Mouse (Mus musculus): ENCODE measurements at regions not wholly inside any gene's neighbourhood (a gene's known extent, or its start where the extent isn't known, plus 50 kb on each side); places are given as distances from the start of the nearest gene placed in this dataset.
A peak's percentile ranks its signal among the peaks of the same experiment; 100 is the strongest.
"Not testable (repeated sequence)": the region's sequence is repeated elsewhere in the genome, so short reads cannot be mapped to it uniquely, and the experiment has no call there.

- DNase-seq (ENCODE audit: low spot score in 2 of 2), result no peak
Measured at GRCm38 (mm10) chr11:22573166-22573565, 61.3 kb downstream of the Tmem17 start.

DNA sequence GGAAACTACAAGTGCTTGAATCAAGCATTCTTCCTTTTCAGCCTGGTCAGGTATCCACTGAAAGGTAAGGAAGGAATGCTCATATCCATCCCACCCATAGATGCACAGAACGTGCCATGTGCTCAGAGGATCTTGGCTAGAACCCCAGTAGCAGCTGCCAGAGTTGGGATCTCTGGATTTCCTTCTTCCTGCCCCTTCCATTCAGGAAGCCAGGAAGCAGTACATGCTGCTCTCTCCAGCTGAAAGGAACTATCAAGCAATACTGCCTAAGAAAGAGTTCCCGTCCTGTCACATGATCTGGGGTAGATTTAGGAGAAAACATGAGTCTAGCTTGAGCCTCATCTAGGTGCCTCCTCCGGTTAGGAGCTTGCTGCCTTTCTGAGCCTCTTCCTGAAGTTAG is 61.9 kb downstream of the Tmem17 start:
- no peak for DNase-seq (ENCODE audit: low spot score in 2 of 2)

DNA sequence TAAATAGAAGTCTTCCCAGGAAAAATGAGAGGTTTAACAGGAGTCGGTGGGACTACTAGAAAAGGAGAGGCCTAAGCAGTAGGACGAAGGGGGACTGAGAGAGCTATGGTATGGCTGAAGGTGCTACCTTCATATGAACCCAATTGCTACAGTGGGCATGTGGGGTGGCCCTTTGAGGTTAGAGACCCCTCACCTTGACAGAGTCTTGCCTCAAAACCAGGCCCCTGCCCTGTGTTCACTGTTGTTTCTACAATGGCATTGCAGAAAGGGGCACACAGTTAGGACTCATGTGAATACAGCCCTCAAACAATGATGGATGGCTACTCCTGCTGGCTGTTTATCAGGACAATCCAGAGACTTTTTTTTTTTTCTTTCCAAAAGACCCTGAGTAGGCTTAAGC is 62.6 kb downstream of the Tmem17 start:
- no peak for DNase-seq (ENCODE audit: low spot score in 2 of 2)

DNA sequence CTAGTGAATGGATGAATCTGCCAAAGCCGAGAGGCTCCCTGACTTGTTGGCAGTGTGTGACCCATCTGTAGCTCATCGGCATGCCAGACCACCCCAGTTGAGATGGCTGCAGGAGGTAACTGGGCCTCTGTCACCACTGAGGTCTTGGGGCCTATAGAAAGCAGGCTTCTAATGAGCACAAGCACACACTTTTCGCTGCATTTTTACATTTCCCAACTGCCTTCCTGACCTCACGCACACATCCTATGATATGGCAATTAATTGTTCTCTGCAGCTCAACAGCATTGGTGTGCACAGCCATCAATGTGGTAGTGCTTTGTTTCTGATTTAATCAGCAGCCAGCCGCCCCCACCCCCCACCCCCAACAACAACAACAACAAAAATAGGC is 72.2 kb downstream of the Tmem17 start:
- no peak for DNase-seq (ENCODE audit: low spot score in 2 of 2)

- DNase-seq (ENCODE audit: low spot score in 2 of 2), result no peak
Measured at GRCm38 (mm10) chr11:22584488-22585158, 72.7 kb downstream of the Tmem17 start.

- peak; percentile 29 to 45 for DNase-seq (ENCODE audit: low spot score in 2 of 2)
Measured at GRCm38 (mm10) chr11:22587691-22588241, 75.9 kb downstream of the Tmem17 start.

- no peak for DNase-seq (ENCODE audit: low spot score in 2 of 2)
Measured at GRCm38 (mm10) chr11:22588546-22588945, 76.7 kb downstream of the Tmem17 start.

DNA sequence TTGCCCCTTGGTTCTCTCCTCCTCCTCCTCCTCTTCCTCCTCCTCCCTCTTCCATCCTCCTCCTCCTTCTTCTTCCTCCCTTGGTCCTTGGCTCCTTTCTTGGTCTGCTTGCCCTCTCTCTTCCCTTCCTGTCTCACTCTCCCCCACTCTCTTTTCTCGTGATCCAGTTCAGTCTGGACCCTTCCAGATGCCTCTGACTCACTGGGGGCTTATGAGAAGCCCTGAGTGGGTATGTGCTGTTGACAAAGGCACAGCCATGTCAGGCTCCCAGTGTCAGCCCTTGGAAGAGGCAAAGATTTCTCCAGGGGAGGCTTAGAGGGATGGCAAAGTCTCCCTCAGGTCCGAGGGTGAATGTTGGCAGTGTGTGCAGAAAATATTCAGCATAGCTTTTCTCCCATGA is 78.0 kb downstream of the Tmem17 start:
- DNase-seq (ENCODE audit: low spot score in 2 of 2), result no peak

DNA sequence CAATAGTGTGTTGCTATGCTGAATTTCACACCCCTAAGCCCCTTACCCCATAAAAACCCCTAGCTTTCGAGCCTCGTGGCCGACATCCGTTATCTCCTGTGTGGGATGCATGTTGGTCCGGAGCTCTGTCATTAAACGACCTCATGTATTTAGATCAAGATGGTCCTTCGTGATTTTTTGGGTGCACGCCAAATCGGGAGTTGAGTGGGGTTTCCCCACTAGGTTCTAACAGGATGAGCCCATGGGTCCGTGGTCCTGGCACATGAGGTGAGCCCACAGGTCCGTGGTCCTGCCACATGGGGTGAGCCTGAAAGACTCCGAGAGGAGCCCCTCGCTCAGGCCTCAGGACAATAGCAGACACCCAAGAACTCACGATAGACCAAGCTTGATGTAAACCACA is 79.2 kb downstream of the Tmem17 start:
- DNase-seq (ENCODE audit: low spot score in 2 of 2), result not testable (repeated sequence)

- no peak for DNase-seq (ENCODE audit: low spot score in 2 of 2)
Measured at GRCm38 (mm10) chr11:22592706-22593105, 80.8 kb downstream of the Tmem17 start.

- no peak for DNase-seq (ENCODE audit: low spot score in 2 of 2)
Measured at GRCm38 (mm10) chr11:22596076-22596804, 84.4 kb downstream of the Tmem17 start.

DNA sequence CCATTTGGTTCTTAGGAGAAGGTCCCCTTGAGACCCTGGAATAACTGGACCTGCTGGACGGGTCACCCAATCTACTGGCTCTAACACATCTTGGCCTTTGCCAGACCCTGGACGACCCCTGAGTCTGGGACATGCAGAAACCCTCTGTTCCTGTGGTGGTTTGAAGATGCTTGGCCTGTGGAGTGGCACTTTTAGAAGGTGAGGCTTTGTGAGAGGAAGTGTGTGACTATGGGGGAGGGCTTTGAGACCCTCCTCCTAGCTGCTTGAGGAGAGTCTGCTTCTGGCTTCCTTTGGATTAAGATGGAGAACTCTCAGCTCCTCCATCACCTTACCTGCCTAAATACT is 84.9 kb downstream of the Tmem17 start:
- no peak for DNase-seq (ENCODE audit: low spot score in 2 of 2)

- no peak for DNase-seq (ENCODE audit: low spot score in 2 of 2)
Measured at GRCm38 (mm10) chr11:22600370-22600769, 88.5 kb downstream of the Tmem17 start.

DNA sequence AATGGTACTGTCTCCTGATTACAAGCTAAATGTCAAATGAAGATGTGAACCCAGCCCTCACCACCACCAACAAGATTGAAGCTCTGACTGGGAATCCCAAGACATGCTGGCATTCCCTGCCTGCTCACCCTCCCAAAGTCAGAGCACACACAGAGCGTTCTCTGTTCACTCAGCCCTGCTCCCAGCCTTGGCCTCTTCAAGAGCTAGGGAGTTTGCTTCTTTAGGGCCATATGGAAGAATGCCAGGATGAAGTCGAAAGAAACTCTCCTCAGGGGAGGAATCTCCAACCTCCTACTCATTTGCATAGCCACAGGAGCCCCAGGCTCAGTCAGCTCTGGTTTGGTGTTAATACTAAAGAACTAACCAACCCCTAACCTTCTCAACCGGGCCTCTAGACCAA is 90.1 kb downstream of the Tmem17 start:
- no peak for DNase-seq (ENCODE audit: low spot score in 2 of 2)

DNA sequence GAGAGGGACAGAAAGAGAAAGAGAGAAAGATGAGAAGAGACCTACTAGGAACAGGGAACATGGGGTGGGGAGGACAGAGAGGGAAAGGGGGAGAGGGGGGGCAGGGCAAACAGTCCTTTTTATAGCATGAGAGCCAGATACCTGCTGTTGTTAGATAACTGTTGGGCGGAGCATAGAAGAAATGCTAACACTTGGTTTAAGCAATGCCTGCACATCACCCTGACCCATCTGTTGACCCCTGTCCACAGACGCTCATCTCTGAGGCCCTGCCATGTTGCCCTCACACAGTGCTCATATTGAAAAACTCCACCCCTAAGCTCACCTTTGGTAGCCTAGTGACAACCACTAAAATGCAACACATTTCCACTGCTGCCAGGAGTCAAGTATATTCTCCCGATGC is 90.7 kb downstream of the Tmem17 start:
- no peak for DNase-seq (ENCODE audit: low spot score in 2 of 2)

- DNase-seq (ENCODE audit: low spot score in 2 of 2), result no peak
Measured at GRCm38 (mm10) chr11:22603397-22603796, 91.5 kb downstream of the Tmem17 start.

- no peak for DNase-seq (ENCODE audit: low spot score in 2 of 2)
Measured at GRCm38 (mm10) chr11:22606380-22606779, 94.5 kb downstream of the Tmem17 start.

DNA sequence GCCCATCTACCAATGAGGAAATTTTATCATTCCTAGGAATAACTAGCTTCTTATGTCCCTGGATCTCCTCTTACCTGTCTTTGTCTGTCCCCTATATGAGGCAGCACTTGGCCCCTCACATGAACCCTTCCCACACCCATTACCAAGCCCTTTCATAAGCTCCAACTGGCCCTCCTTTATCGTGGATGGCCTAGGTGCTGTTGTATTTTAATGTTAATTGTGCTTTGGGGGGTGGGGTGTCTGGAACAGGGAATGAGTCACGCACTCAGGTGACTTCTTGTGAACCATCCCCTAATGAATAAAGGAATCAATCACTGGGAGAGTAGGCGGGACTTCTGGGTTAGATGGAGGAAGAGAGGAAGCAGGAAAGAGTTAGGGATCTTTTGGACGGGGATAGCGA is 95.8 kb downstream of the Tmem17 start:
- no peak for DNase-seq (ENCODE audit: low spot score in 2 of 2)

DNA sequence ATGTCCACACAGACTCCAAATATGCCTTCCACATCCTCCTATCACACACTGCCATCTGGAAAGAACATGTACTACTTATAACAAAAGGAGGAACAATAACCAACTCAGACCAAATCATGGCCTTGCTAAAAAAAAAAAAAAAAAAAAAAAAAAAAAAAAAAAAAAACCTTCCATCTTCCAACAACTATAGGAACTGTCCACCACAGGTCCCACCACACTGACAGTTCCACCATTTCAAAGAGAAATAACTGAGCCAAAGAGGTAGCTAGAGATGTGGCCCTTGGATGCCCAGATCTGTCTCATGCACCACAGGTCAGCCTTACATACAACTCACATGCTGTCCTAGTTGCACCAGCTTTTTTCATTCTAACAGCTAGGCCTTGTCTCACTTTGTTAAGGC is 97.1 kb downstream of the Tmem17 start:
- no peak for DNase-seq (ENCODE audit: low spot score in 2 of 2)

DNA sequence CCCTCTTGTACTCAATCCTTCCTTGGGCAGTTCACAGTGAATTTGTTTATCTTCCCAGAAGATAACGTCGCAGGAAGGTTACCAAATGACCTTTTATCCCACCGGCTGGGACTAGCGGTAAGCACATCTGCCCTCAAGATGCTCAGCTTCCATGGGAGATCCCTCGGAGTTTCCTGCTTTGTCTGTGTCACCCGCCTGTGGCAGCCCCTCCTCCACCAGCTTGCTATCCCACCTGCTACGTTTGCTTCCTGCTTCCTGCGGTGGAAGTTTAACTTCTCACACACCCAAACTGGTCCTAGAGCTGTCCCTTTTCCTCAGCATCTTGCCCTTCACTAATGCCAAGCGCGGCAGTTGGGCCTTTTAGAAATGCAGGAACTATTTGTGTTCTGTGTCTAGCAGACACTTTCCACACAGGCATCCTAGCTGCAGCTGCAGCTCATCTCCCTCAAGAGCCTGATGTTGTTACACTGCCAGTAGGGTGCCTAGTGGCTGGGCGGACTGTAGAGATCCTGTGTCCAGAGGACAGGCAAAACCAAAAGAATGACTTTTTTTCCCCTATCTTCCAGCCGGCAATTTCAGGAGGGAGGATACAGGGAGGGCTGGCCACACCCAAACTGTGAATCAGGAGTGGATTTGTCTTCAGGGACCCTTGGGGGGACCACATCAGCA is 98.7 kb downstream of the Tmem17 start:
- DNase-seq (ENCODE audit: low spot score in 2 of 2), result no peak

GRCm38 (mm10) chr11:22611102-22611869 is 99.4 kb downstream of the Tmem17 start:
- no peak for DNase-seq (ENCODE audit: low spot score in 2 of 2)

- no peak for DNase-seq (ENCODE audit: low spot score in 2 of 2)
Measured at GRCm38 (mm10) chr11:22613500-22613899, 101.6 kb downstream of the Tmem17 start.

All from frontal cortex, postnatal 14 days (tissue).